Mouse (Mus musculus) frontal cortex, postnatal 25 days (tissue): ENCODE measurements at regions not wholly inside any gene's neighbourhood (a gene's known extent, or its start where the extent isn't known, plus 50 kb on each side); places are given as distances from the start of the nearest gene placed in this dataset.

Experiments
- DNase-seq, 2 experiments: peaks; one replicate each; pipeline ENCODE4 v3.0.0; 2022; ENCODE audit warnings: low spot score in 2 of 2

DNA sequence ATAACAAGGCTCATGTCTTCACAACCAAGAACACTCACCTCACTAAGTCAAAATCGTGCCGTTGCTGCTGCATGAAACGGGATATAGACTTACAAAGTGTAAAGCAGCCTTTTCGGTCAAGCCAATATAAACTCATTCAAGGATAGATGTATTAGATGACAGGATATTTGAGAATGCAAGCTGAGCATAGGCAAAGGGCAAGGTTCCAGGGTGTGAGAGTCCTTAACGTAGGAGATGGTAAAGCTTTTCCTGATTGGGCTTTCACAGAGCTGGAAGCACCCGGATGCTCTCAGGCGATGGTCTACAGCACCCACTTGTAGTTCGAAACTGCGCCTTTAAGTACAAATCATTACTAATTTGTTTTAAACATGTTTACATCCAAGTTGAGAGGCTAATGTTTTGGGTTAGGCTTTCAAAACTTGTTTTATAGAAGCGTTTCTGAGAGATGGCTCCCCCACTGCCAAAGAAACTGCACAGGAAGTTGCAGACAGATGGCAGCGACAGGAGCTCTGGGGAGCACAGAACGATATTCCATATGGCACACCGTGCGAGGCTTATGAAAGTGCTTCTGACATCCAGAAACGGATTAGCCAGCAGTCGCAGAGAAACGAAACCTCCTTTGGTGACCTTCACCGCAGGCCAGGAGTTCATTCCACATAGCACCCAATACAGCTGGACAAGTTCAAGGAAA, 54.1 kb upstream of the Rell1 start:
- DNase-seq: peak in 1 of 2 experiments; percentile 32

DNA sequence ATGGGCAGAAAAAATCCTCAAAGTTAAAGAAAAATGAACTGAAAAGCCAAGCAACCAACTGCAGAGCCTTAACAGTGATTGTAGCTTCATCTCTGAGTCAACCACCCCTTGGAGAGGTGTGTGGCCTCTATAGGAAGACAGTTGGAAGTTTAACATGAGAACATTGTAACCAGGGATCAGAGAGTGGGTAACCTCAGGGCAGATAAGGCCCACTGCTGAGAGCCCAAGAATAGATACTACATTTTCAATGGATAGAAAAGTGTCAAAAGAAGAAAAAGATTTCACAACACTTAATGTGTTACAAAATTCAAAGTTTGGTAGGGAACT, 54.6 kb upstream of the Rell1 start:
- DNase-seq: no peak

DNA sequence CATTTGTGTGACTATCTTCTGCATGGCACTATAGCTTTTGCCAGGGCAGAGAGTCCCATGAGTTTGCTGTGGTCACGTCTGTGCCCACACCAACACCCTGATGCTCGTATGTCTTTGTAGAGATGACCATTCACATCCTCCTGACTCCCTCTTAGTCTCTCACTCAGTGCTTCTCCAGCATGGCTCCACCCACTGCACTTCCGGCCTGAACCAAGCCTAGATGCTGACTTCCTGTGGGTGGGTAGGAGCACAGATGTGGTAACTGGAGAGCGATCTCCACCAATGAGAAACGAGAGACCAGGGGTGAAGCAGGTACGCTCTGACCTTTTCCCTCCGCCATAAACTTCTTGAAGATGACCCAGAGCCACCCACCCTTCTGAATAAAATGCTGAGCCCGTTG, 55.7 kb upstream of the Rell1 start:
- no peak for DNase-seq

DNA sequence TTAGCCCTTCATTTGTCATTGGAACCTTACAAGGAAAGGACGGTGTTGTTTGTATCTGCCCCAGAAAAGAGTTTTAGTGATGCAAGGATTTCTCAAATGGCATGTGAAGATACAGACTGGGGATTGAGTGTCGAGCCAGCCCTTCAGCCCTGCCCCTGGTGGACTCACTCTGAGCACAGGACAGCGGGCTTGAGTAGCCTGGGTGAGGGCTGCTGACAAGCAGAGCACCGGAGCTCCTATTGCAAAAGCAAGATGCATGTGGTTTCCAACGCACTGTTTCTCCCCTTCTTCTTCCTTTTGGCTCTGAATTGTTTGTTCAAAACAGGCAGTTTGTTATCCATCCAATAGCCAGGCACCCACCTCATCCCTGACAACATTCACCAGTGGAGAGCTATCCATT, 59.0 kb upstream of the Rell1 start:
- DNase-seq: no peak

DNA sequence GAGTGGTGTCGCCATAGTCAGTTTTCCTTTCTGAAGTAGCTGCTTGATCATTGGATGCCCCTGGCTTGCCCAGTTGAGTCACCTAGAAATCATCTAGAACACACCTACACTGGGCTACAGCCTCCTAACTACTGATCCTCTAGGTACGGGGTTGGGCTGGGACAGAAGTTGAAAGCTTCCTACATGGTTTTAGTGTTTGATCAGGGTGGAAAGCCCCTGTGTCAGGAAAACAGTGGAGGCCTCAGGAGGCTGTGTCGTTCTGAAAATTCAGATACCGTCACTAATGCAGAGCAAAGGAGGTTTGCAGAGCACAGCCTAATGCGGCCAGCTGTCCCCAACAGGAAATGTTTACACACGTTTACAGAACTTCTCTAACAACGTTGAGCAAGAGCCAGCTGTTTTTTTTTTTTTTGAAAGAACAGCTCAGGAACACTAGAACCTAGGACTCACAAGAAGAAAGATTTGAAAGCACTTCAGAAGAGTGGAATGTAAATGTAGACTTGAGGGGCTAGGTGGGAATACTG, 61.0 kb upstream of the Rell1 start:
- DNase-seq: no peak

DNA sequence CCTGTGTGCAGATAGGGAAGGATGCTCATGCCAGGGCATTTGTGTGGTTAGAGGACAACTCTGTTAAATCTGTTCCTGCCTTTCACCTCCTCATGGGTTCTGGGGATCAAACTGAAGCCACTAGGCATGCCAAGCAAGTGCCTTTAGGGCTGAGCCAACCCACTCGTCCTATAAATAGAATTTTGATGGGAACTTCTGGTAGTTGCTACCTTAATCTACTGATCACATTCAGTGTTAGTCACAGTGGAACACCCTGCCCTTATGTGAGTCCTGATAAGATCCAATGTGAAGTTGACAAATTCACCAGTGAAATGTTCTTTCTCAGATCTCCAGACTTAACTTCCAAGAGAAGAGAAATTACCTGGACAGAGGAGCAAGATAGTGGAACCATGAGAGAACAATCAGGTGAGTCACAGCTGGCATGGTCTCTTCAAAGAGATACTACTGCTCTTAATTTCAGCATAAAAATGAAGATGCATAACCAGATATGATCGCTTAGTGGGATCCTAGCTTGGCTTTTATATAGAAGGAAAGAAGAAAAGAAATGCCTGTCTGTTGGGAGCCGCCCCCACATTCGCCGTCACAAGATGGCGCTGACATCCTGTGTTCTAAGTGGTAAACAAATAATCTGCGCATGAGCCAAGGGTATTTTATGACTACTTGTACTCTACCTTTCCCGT, 61.7 kb upstream of the Rell1 start:
- no peak for DNase-seq

DNA sequence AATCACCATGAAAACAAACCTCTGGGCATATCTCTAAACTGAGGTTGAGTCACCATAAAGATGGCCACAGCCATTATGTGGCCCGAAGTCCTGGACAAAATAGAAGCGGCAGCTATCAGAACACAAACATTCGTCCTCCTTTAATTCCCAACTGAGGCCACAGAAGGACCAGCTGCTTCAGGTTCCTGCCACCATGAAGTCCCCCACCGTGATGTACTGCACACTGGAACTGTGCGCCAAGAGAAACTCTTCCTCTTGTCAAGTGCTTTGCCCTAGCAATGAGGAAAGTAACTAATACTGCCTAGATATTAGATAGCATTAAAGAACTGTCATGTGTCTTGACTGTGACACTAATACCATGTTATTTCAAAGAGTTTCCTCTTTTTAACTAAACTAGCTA, 54.4 kb upstream of the Pgm2 start:
- no peak for DNase-seq

DNA sequence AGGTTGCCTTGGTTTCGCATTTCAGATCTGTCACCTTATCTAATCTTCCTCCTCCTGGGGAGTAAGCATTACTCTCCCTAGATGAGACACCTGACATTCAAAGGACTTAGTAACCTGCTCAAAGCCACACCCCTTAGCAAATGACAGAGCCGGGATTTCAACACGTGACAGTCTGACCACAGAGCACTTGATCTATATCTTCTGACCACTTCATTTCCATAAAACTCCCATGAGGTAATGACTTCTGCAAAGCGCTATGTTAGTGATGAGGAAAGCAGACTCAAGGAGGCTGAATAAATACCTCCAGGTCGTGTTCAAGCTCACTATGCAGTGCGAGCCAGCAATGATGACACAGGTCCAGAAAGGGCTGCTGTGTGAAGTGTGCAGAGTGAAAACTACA, 52.1 kb upstream of the Pgm2 start:
- no peak for DNase-seq
